Mouse (Mus musculus): ENCODE measurements at regions not wholly inside any gene's neighbourhood (a gene's known extent, or its start where the extent isn't known, plus 50 kb on each side); places are given as distances from the start of the nearest gene placed in this dataset.

- DNase-seq (ENCODE audit: low read depth, low spot score): no peak
These were observed 158.1 kb upstream of the Sox11 start for GRCm38 (mm10) chr12:27500516-27500915.

GRCm38 (mm10) chr12:27499276-27499675 lies 156.9 kb upstream of the Sox11 start:
- DNase-seq (ENCODE audit: low read depth, low spot score): no peak

- no peak for DNase-seq (ENCODE audit: low read depth, low spot score)
These were observed 154.6 kb upstream of the Sox11 start for GRCm38 (mm10) chr12:27496826-27497557.

DNA sequence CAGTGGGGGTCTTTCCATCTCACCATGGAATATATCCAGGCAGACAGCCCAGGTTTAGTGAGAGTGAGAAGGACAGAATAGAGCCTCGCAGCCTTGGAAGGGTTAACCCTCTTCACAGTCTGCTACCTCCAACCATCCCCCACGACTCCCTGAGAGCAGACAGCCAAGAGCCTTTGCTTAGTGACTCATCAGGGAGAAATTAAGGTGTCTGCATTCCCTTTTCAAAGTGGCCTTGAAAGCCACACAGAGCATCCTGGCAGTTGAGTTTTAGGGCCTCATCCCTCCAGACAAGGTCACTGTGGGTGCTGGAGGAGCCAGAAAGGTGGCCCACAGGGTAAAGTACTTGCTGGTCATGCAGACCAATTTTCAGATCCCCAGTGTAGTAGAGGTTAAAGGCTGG lies 149.9 kb upstream of the Sox11 start:
- DNase-seq (ENCODE audit: low read depth, low spot score): no peak

DNA sequence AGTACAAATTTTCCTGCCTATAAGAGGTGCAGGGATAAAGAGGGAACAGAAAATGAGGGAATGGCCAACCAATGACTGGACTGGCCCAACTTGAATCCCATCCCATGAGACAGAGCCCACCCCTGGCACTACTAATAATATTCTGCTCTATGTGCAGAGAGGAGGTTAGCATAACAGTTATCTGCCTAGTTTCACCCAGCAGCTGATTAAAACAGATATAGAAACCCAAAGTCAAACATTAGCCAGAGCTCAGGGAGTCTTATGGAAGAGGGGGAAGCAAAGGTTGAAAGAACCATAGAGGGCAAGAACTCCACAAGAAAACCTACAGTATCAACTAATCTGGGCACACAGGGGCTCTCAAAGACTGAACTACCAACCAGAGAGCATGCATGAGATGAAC lies 138.9 kb upstream of the Sox11 start:
- no peak for DNase-seq (ENCODE audit: low read depth, low spot score)

- DNase-seq (ENCODE audit: low read depth, low spot score): no peak
These were observed 137.2 kb upstream of the Sox11 start for GRCm38 (mm10) chr12:27479601-27480001.

GRCm38 (mm10) chr12:27474631-27475030 lies 132.3 kb upstream of the Sox11 start:
- no peak for DNase-seq (ENCODE audit: low read depth, low spot score)

GRCm38 (mm10) chr12:27471557-27471956 lies 129.2 kb upstream of the Sox11 start:
- no peak for DNase-seq (ENCODE audit: low read depth, low spot score)

DNA sequence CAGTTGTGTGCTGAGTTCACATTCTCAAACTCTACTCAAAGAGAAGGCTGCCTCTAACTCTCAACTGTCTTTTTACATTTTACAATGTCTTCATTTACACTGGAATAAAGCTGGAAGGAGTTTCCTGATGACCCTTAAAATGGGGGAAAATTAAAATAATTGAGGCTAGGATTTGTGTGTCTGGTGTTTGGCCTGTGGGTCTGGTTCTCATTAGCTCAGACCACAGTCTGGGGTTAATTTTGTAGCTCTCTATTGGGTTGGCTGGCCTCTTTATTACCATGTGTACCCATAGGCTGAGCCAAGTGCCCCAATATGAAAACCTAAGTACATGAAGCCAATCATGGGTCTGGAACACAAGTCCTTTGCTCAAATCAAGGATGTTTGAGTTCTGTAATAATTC lies 128.0 kb upstream of the Sox11 start:
- no peak for DNase-seq (ENCODE audit: low read depth, low spot score)

DNA sequence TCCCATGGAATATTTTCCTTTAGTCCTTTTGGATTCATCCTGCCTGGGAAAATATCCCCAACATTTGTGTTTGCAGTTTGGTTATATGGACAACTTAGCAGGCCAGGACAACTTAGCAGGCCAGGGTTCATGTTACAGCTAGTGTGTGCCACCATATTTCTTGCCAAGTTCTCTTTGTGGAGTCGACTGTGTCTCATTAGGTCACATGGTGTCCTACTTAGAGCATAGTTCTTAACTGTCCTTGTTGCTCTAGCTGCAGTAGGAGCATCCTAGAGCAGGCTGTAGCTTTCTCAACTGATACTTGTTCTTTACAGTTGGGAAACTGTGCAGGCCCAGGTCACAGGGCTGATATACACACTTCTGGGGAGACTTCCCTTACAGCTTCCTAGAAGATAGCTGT lies 126.4 kb upstream of the Sox11 start:
- no peak for DNase-seq (ENCODE audit: low read depth, low spot score)

DNA sequence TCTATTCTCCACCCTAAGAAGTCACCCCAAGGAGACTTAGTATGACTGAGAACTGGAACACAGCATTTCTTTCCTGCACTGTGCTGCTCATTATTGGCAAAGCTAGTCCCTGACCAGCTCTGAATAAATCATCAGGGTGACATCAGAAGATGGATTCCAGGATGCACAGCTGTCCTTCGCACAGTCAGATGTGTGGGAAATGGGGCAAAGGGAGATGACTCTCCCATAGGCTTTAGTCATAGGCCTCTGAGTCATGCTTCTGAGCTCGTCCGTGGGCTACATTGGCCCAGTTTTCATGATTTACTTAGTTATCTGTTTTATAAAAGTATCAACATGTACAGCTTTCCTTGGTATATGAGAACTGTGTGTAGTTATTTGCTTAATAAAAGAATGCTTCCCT lies 125.8 kb upstream of the Sox11 start:
- no peak for DNase-seq (ENCODE audit: low read depth, low spot score)

DNA sequence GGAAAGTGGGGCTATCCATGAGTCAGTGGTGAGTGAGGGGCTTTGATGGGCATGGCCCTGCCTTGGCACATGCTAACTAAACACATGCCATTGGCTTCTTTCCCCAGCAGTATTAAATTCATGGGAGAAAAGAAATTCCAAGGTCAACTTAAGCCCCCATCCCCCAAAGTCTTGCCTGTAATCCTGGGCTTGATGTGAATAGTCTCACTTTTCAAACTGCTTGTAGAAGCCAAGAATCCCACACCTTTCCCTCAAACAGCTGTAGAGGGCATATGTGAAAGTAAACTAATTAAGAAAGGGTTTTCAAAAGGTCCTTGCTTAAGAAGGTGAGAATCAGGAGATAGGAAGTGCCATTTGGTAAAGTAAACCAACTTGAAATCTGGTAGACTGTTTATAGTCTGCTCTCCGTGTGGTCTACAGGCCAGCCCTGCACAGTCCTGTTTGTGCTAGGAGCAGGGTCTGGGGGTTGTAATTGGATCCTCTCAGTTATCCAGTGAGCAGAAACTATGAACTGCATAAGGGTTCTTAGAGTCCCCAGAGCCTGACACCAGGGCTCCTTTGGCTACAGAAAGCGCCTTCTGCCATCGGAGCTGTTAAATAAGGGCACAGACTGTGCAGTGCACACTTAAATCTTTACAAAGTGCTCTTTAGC lies 123.3 kb upstream of the Sox11 start:
- DNase-seq (ENCODE audit: low read depth, low spot score): no peak

DNA sequence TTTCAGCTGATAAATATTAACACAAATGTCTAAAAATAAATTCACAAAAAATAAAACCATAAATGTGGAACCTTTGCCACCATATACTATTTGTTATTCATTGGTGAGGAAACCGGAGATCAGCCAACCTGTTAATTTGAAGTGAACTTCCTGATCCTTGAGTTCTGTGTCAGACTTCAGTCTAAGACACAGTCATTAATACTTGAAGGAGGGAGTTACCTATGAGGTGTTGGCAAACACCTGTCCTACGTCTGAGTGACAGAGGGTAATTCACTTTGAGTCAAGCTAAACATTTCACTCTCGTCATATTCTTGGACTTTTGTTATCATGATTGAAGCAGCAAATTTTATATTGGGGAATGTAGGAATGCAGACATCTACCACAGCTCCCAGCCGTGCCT lies 116.3 kb upstream of the Sox11 start:
- no peak for DNase-seq (ENCODE audit: low read depth, low spot score)

GRCm38 (mm10) chr12:27437661-27438345 lies 95.4 kb upstream of the Sox11 start:
- DNase-seq (ENCODE audit: low read depth, low spot score): no peak

DNA sequence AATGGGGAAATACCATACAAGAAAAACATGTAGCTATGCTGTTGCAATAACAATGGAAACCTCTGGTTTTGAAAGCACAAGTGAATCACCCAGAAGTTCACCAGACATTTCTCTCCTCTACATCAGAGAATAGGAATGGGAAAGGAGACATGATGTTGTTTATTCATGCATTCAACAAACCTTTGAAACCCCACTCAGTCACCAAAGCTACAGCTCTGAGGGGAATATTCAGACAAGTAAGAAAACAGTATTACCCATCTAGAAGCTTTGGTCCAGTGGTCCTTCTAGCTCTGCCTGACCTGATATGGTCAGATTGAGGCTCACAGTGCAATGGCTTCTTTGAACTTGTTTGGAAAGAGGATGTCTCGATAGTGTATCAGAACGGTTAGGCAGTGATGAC lies 89.0 kb upstream of the Sox11 start:
- no peak for DNase-seq (ENCODE audit: low read depth, low spot score)

- DNase-seq (ENCODE audit: low read depth, low spot score): no peak
These were observed 75.1 kb upstream of the Sox11 start for GRCm38 (mm10) chr12:27417387-27418009.

- peak; percentile 17 for DNase-seq (ENCODE audit: low read depth, low spot score)
These were observed 68.2 kb upstream of the Sox11 start for GRCm38 (mm10) chr12:27410555-27410954.

DNA sequence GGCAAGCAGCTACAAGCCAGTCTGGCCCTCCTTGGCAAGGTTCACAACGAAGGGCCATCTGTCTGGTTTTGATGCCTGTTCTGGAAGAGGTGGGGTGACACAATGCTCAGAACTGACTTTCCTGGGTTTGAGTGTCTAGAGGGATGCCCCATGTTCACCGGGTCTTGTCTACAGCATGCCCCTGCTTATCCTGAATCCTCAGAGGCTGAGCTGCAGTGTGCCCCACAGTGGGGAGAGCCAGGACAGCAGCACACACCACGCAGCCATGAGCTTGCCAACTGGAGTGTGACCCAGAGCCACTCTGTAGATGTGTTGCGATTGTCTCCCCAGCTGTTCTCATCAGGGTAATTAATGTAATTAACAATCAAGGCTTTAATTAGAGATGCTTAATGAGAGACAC lies 66.1 kb upstream of the Sox11 start:
- DNase-seq (ENCODE audit: low read depth, low spot score): no peak

DNA sequence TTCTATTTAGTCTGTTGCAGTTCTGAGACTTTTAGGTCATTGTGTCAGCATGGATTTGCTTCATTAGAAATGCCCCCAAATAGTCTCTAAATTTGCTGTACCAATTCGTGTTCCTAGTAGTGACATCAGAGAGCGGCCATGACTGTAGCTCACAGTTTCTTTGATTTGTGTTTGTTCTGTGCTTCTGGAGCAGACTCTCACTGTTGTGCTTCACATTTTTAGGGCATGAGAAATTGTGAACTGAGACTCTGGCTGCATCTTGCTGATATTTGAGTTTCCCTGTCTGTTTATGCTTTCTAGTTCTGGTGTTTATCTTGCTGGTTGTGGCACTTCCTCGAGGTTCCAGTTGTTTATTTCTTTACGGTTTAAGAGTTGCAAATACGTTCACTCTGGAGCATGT lies 57.0 kb upstream of the Sox11 start:
- no peak for DNase-seq (ENCODE audit: low read depth, low spot score)

All from ZHBTc4 (cell line).